Mouse (Mus musculus): ENCODE measurements at regions not wholly inside any gene's neighbourhood (a gene's known extent, or its start where the extent isn't known, plus 50 kb on each side); places are given as distances from the start of the nearest gene placed in this dataset.

DNA sequence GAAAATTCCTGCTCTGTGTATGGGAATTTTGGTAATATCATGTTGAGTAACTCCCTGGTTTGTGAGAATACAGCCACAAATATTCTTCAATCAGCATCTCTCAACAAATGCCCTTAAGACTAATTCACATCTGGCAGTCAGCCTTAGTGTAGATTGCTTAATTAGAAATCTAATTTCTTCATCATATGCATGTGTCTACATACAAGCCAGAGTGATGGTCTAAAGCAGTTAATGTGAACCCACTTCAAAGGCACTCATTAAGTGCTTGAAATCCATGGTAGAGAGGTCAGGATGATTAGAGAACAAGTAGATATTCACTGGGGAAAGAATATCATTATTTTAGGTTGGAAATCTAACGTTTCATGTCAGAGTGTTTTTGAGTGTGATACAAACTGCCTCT lies 816.7 kb downstream of the Gm597 start:
- TF ChIP-seq CTCF (IDR thresholded peaks at IDR 0.05; ENCODE audit: low read depth) (no peak), EP300 (IDR thresholded peaks at IDR 0.05; ENCODE audit: low read depth) (no peak)
